Mouse (Mus musculus) embryonic facial prominence, embryonic 10.5 days (tissue): ENCODE measurements around the gene Pycr1. TPM values are rescaled to one million over a fixed set of nuclear protein-coding genes. Genes with fewer than 3 reads are reported as not detected.
"Not testable (repeated sequence)": the region's sequence is repeated elsewhere in the genome, so short reads cannot be mapped to it uniquely, and the experiment has no call there.

Experiments used
- DNase-seq: peaks from one replicate; pipeline ENCODE4 v3.0.0-alpha.2; 2017; ENCODE audit warnings: low spot score
- H3K27ac ChIP-seq: fragments of 300-500 bp; sonication (generic); replicated peaks from 2 replicates; pipeline ENCODE4 v1.5.1; 2016; ENCODE audit warnings: mild to moderate bottlenecking
- H3K27me3 ChIP-seq: fragments of 300-500 bp; sonication (generic); replicated peaks from 2 replicates; pipeline ENCODE4 v1.6.1; 2016; ENCODE audit warnings: low read depth, mild to moderate bottlenecking; ENCODE audit not compliant: poor library complexity, severe bottlenecking
- H3K36me3 ChIP-seq: fragments of 300-500 bp; sonication (generic); replicated peaks from 2 replicates; pipeline ENCODE4 v1.6.1; 2016; ENCODE audit warnings: mild to moderate bottlenecking, moderate library complexity
- H3K4me1 ChIP-seq: fragments of 300-500 bp; sonication (generic); 2 replicates; pipeline ENCODE4 v1.6.1; 2016
- H3K4me3 ChIP-seq: fragments of 300-500 bp; sonication (generic); 2 replicates; pipeline ENCODE4 v1.5.1; 2016; ENCODE audit warnings: mild to moderate bottlenecking, moderate library complexity
- H3K9me3 ChIP-seq: fragments of 300-500 bp; sonication (generic); 2 replicates; pipeline ENCODE4 v1.6.1; 2016; ENCODE audit warnings: mild to moderate bottlenecking
- WGBS: fragments of 180-500 bp; shearing (Covaris S2); methylation state at CpG from one replicate; pipeline ENCODE4 v1.1.7; 2016; 5-methylcytosine and 5-hydroxymethylcytosine counted together
- polyA plus RNA-seq: library from polyadenylated mRNA; unstranded; fragments of >200 nt; fragmentation: Nextera tagmentation; extraction: Ambion mirVana; gene quantifications from 2 replicates; pipeline ENCODE4 v1.2.1, GENCODE M21; 2016

Gene Pycr1
- 32.7 and 33.7 TPM in 2 replicates for polyA plus RNA-seq

- Histone ChIP-seq H3K27me3 (peaks cover 55% of the 10 kb centered on the region), H3K36me3 (no peaks in the 10 kb centered on the region), H3K27ac (peak within 1 kb of the TSS; percentile 83), H3K4me1 (peaks cover 43% of the 10 kb centered on the region), H3K9me3 (no peaks in the 10 kb centered on the region), H3K4me3 (peak within 1 kb of the TSS; percentile 68)
- peak; percentile 96 for DNase-seq
- under 1% methylated on average over 15 of the region's 15 CpGs for WGBS
These were observed at the start of gene Pycr1 for GRCm38 (mm10) chr11:120643601-120643987. Gene Pycr1, minus strand, starts transcription at chr11:120643769.

- WGBS = 94% methylated on average over 4 of the region's 4 CpGs
- peaks cover 95% of the 10 kb centered on the region for H3K36me3 ChIP-seq
- no peak for DNase-seq
These were observed 49.0 kb upstream of the Pycr1 start for GRCm38 (mm10) chr11:120692471-120693011.

GRCm38 (mm10) chr11:120689365-120689764, 45.8 kb upstream of the Pycr1 start:
- WGBS = 88% methylated on average over 3 of the region's 3 CpGs
- H3K27ac ChIP-seq = no peak overlapping the region
- no peak overlapping the region for H3K4me3 ChIP-seq
- peaks cover 5% of the 10 kb centered on the region for H3K4me1 ChIP-seq
- no peak for DNase-seq
- H3K9me3 ChIP-seq = no peaks in the 10 kb centered on the region
- H3K36me3 ChIP-seq = peaks cover 95% of the 10 kb centered on the region
- no peaks in the 10 kb centered on the region for H3K27me3 ChIP-seq

More at GRCm38 (mm10) chr11:120692471-120693011, 49.0 kb upstream of the Pycr1 start:
- H3K4me1 ChIP-seq = peaks cover 24% of the 10 kb centered on the region
- no peaks in the 10 kb centered on the region for H3K27me3 ChIP-seq
- H3K27ac ChIP-seq = no peak overlapping the region
- peaks cover 3% of the 10 kb centered on the region; the same call in 1 of the 2 replicates for H3K9me3 ChIP-seq
- H3K4me3 ChIP-seq = no peak overlapping the region

- WGBS = 79% methylated on average over 20 of the region's 20 CpGs
- Histone ChIP-seq H3K27ac (peak overlapping the region; percentile 36), H3K4me1 (0 out of 2 replicates have a peak, but pooled peaks cover 3% of the 10 kb centered on the region), H3K36me3 (peaks cover 96% of the 10 kb centered on the region), H3K9me3 (no peaks in the 10 kb centered on the region), H3K27me3 (no peaks in the 10 kb centered on the region), H3K4me3 (no peak overlapping the region)
- no peak for DNase-seq
These were observed 43.2 kb upstream of the Pycr1 start for GRCm38 (mm10) chr11:120686650-120687272.

- H3K4me3 ChIP-seq = no peak overlapping the region
- H3K36me3 ChIP-seq = peaks cover 96% of the 10 kb centered on the region
- no peaks in the 10 kb centered on the region for H3K27me3 ChIP-seq
- 90% methylated on average over 2 of the region's 2 CpGs for WGBS
- no peaks in the 10 kb centered on the region for H3K9me3 ChIP-seq
- DNase-seq = no peak
- H3K27ac ChIP-seq = no peak overlapping the region
- 0 out of 2 replicates have a peak, but pooled peaks cover 3% of the 10 kb centered on the region for H3K4me1 ChIP-seq
These were observed 41.1 kb upstream of the Pycr1 start for GRCm38 (mm10) chr11:120684660-120685059.

GRCm38 (mm10) chr11:120684086-120684485, 40.5 kb upstream of the Pycr1 start:
- Histone ChIP-seq H3K36me3 (peaks cover 96% of the 10 kb centered on the region), H3K27ac (no peak overlapping the region), H3K4me3 (no peak overlapping the region), H3K9me3 (no peaks in the 10 kb centered on the region), H3K4me1 (0 out of 2 replicates have a peak, but pooled peaks cover 3% of the 10 kb centered on the region), H3K27me3 (no peaks in the 10 kb centered on the region)
- no peak for DNase-seq
- 73% methylated on average over 2 of the region's 2 CpGs for WGBS

- H3K27me3 ChIP-seq = no peaks in the 10 kb centered on the region
- 0 out of 2 replicates have a peak, but pooled peaks cover 3% of the 10 kb centered on the region for H3K4me1 ChIP-seq
- H3K36me3 ChIP-seq = peaks cover 96% of the 10 kb centered on the region
- H3K27ac ChIP-seq = no peak overlapping the region
- no peak for DNase-seq
- no peaks in the 10 kb centered on the region for H3K9me3 ChIP-seq
- 90% methylated on average over 3 of the region's 3 CpGs for WGBS
- no peak overlapping the region for H3K4me3 ChIP-seq
These were observed 40.0 kb upstream of the Pycr1 start for GRCm38 (mm10) chr11:120683536-120683935.

- Histone ChIP-seq H3K9me3 (no peaks in the 10 kb centered on the region), H3K36me3 (peaks cover 96% of the 10 kb centered on the region), H3K4me1 (0 out of 2 replicates have a peak, but pooled peaks cover 3% of the 10 kb centered on the region), H3K27me3 (no peaks in the 10 kb centered on the region), H3K4me3 (no peak overlapping the region), H3K27ac (no peak overlapping the region)
- WGBS = 93% methylated on average over 5 of the region's 5 CpGs
- no peak for DNase-seq
These were observed 39.1 kb upstream of the Pycr1 start for GRCm38 (mm10) chr11:120682683-120683082.

- DNase-seq = no peak
- no peak overlapping the region for H3K27ac ChIP-seq
- peaks cover 94% of the 10 kb centered on the region for H3K36me3 ChIP-seq
- H3K4me1 ChIP-seq = peaks cover 5% of the 10 kb centered on the region; the same call in 1 of the 2 replicates
- no peaks in the 10 kb centered on the region for H3K27me3 ChIP-seq
- 87% methylated on average over 3 of the region's 3 CpGs for WGBS
- H3K4me3 ChIP-seq = no peak overlapping the region
- no peaks in the 10 kb centered on the region for H3K9me3 ChIP-seq
These were observed 36.3 kb upstream of the Pycr1 start for GRCm38 (mm10) chr11:120679909-120680308.

GRCm38 (mm10) chr11:120676951-120677350, 33.4 kb upstream of the Pycr1 start:
- no peaks in the 10 kb centered on the region for H3K9me3 ChIP-seq
- no peak for DNase-seq

GRCm38 (mm10) chr11:120675875-120676274, 32.3 kb upstream of the Pycr1 start:
- not testable (repeated sequence) for H3K27ac ChIP-seq, H3K4me3 ChIP-seq, DNase-seq, H3K9me3 ChIP-seq, H3K27me3 ChIP-seq
- H3K36me3 ChIP-seq = peaks cover 65% of the 10 kb centered on the region
- 76% methylated on average over 5 of the region's 5 CpGs for WGBS
- H3K4me1 ChIP-seq = peaks cover 26% of the 10 kb centered on the region

More at GRCm38 (mm10) chr11:120676951-120677350, 33.4 kb upstream of the Pycr1 start:
- no peaks in the 10 kb centered on the region for H3K27me3 ChIP-seq
- H3K27ac ChIP-seq = no peak overlapping the region
- peaks cover 73% of the 10 kb centered on the region for H3K36me3 ChIP-seq
- H3K4me3 ChIP-seq = no peak overlapping the region
- 94% methylated on average over 4 of the region's 4 CpGs for WGBS
- peaks cover 26% of the 10 kb centered on the region for H3K4me1 ChIP-seq

GRCm38 (mm10) chr11:120673594-120674122, 30.1 kb upstream of the Pycr1 start:
- no peaks in the 10 kb centered on the region for H3K27me3 ChIP-seq
- peaks cover 43% of the 10 kb centered on the region for H3K36me3 ChIP-seq
- H3K4me1 ChIP-seq = peaks cover 26% of the 10 kb centered on the region
- no peaks in the 10 kb centered on the region for H3K9me3 ChIP-seq
- DNase-seq = no peak
- peak overlapping the region; percentile 85 for H3K4me3 ChIP-seq
- peak overlapping the region; percentile 98 for H3K27ac ChIP-seq
- WGBS = 44% methylated on average over 12 of the region's 12 CpGs
